Mouse (Mus musculus): ENCODE data around the gene Ugt2b38.

- TF ChIP-seq CTCF (IDR thresholded peaks at IDR 0.05; ENCODE audit: control insufficient read depth, insufficient read depth, insufficient read length) (no peak), MYOG (IDR thresholded peaks at IDR 0.05; ENCODE audit: control insufficient read depth, extremely low read depth, insufficient read length) (no peak), MYOD1 (IDR thresholded peaks at IDR 0.05; ENCODE audit: control insufficient read depth, insufficient read length, low read depth) (no peak), USF1 (IDR thresholded peaks at IDR 0.05; ENCODE audit: low read depth) (no peak), MAX (IDR thresholded peaks at IDR 0.05) (no peak), CEBPB (IDR thresholded peaks at IDR 0.05; ENCODE audit: low read depth) (no peak)
Observed at GRCm38 (mm10) chr5:87373502-87373863, 50.5 kb downstream of the Ugt2b38 start.
